Mouse (Mus musculus): ENCODE measurements around the gene Iqch. TPM values are rescaled to one million over a fixed set of nuclear protein-coding genes. Genes with fewer than 3 reads are reported as not detected.
A peak's percentile ranks its signal among the peaks of the same experiment; 100 is the strongest.

The Iqch gene
- polyA plus RNA-seq, 1 experiment = 0.11 TPM

GRCm38 (mm10) chr9:63490521-63491307, 111.6 kb downstream of the Iqch start:
- TF ChIP-seq POLR2A (IDR thresholded peaks at IDR 0.05; ENCODE audit: borderline replicate concordance, extremely low read depth, low read depth, low read length) (no peak), CTCF (IDR thresholded peaks at IDR 0.05; ENCODE audit: insufficient read depth, low read length) (no peak)
- Histone ChIP-seq H3K4me3 (replicated peaks; ENCODE audit: extremely low read depth, low read depth, low read length) (no peak overlapping the region), H3K4me1 (ENCODE audit: control insufficient read depth, insufficient read depth, low read length) (no peaks in the 10 kb centered on the region)
- 74% methylated on average over 12 of the region's 12 CpGs for WGBS
- DNase-seq = no peak

- H3K4me1 ChIP-seq (ENCODE audit: control insufficient read depth, insufficient read depth, low read length) = no peaks in the 10 kb centered on the region
- 64% methylated on average over 6 of the region's 6 CpGs for WGBS
- H3K4me3 ChIP-seq (replicated peaks; ENCODE audit: extremely low read depth, low read depth, low read length) = no peak overlapping the region
- no peak for DNase-seq
- no peak for TF ChIP-seq CTCF (IDR thresholded peaks at IDR 0.05; ENCODE audit: insufficient read depth, low read length)
- TF ChIP-seq POLR2A (IDR thresholded peaks at IDR 0.05; ENCODE audit: borderline replicate concordance, extremely low read depth, low read depth, low read length) = no peak
Observed at GRCm38 (mm10) chr9:63489156-63489555, 113.1 kb downstream of the Iqch start.

DNA sequence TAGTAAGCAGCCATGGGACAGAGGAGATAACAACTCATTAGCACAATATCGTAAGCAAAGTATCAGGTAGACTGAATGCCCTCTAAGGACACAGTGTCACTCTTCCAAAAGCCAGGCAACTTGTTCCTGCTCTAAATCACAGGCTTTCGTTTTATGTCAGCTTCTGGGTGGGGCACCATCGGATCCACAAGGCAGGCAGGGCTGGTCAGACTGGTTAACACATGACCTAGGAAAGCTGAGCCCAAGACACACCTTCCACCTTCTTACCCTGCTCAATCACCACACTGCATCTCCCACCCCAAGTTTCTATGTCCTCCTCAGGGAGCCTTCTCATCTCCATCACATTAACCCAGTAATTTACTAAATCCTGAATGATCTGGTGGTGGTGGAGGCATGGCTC, 136.7 kb downstream of the Iqch start:
- WGBS = 71% methylated on average over 3 of the region's 3 CpGs
- TF ChIP-seq CTCF (IDR thresholded peaks at IDR 0.05; ENCODE audit: insufficient read depth, low read length) (no peak), POLR2A (IDR thresholded peaks at IDR 0.05; ENCODE audit: borderline replicate concordance, extremely low read depth, low read depth, low read length) (no peak)
- no peaks in the 10 kb centered on the region for H3K4me1 ChIP-seq (ENCODE audit: control insufficient read depth, insufficient read depth, low read length)
- no peak for DNase-seq
- no peak overlapping the region for H3K4me3 ChIP-seq (replicated peaks; ENCODE audit: extremely low read depth, low read depth, low read length)

GRCm38 (mm10) chr9:63462296-63462695, 140.0 kb downstream of the Iqch start:
- TF ChIP-seq CTCF (IDR thresholded peaks at IDR 0.05; ENCODE audit: insufficient read depth, low read length) (peak; percentile 53), POLR2A (IDR thresholded peaks at IDR 0.05; ENCODE audit: borderline replicate concordance, extremely low read depth, low read depth, low read length) (no peak)
- peak; percentile 62 for DNase-seq
- 49% methylated on average over 2 of the region's 2 CpGs for WGBS
- Histone ChIP-seq H3K4me3 (replicated peaks; ENCODE audit: extremely low read depth, low read depth, low read length) (no peak overlapping the region), H3K4me1 (ENCODE audit: control insufficient read depth, insufficient read depth, low read length) (no peaks in the 10 kb centered on the region)

- TF ChIP-seq CTCF (IDR thresholded peaks at IDR 0.05; ENCODE audit: insufficient read depth, low read length) = no peak
- no peak for TF ChIP-seq POLR2A (IDR thresholded peaks at IDR 0.05; ENCODE audit: borderline replicate concordance, extremely low read depth, low read depth, low read length)
- H3K4me3 ChIP-seq (replicated peaks; ENCODE audit: extremely low read depth, low read depth, low read length) = no peak overlapping the region
- no peaks in the 10 kb centered on the region for H3K4me1 ChIP-seq (ENCODE audit: control insufficient read depth, insufficient read depth, low read length)
- no peak for DNase-seq
Observed at GRCm38 (mm10) chr9:63456401-63456800, 145.9 kb downstream of the Iqch start.

DNA sequence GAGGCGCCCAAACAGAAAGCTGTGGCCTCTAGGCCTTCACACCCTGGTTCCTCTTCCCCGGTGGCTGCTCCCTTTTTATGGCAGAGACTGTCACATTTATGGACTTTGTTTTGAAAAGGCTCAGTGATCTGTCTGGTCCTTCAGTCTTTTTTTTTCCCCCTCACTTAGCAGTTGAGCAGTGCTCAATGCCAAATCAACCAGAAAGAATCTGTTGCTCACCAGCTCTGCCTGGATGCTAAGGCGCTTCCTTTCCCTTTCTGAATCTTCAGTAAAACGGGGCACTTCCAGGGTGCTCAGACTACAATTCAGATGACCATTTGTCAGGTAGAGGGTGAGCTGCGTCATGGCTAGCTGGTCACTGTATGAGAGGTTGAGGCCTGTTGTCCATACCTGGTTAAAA, 148.0 kb downstream of the Iqch start:
- H3K4me3 ChIP-seq (replicated peaks; ENCODE audit: extremely low read depth, low read depth, low read length) = no peak overlapping the region
- TF ChIP-seq POLR2A (IDR thresholded peaks at IDR 0.05; ENCODE audit: borderline replicate concordance, extremely low read depth, low read depth, low read length) (no peak), CTCF (IDR thresholded peaks at IDR 0.05; ENCODE audit: insufficient read depth, low read length) (no peak)
- H3K4me1 ChIP-seq (ENCODE audit: control insufficient read depth, insufficient read depth, low read length) = no peaks in the 10 kb centered on the region
- 90% methylated on average over 5 of the region's 5 CpGs for WGBS
- DNase-seq = no peak

- TF ChIP-seq CTCF (IDR thresholded peaks at IDR 0.05; ENCODE audit: insufficient read depth, low read length) (no peak), POLR2A (IDR thresholded peaks at IDR 0.05; ENCODE audit: borderline replicate concordance, extremely low read depth, low read depth, low read length) (no peak)
- DNase-seq = no peak
- WGBS = 54% methylated on average over 4 of the region's 4 CpGs
Observed at GRCm38 (mm10) chr9:63450531-63451030, 151.7 kb downstream of the Iqch start.

GRCm38 (mm10) chr9:63443695-63444094, 158.6 kb downstream of the Iqch start:
- 71% methylated on average over 6 of the region's 6 CpGs for WGBS
- no peak for DNase-seq
- TF ChIP-seq CTCF (IDR thresholded peaks at IDR 0.05; ENCODE audit: insufficient read depth, low read length) (no peak), POLR2A (IDR thresholded peaks at IDR 0.05; ENCODE audit: borderline replicate concordance, extremely low read depth, low read depth, low read length) (no peak)
- Histone ChIP-seq H3K4me3 (replicated peaks; ENCODE audit: extremely low read depth, low read depth, low read length) (no peak overlapping the region), H3K4me1 (ENCODE audit: control insufficient read depth, insufficient read depth, low read length) (no peaks in the 10 kb centered on the region)

More at GRCm38 (mm10) chr9:63450531-63451030, 151.7 kb downstream of the Iqch start:
- Histone ChIP-seq H3K4me3 (replicated peaks; ENCODE audit: extremely low read depth, low read depth, low read length) (no peak overlapping the region), H3K4me1 (ENCODE audit: control insufficient read depth, insufficient read depth, low read length) (no peaks in the 10 kb centered on the region)

GRCm38 (mm10) chr9:63430652-63431051, 171.6 kb downstream of the Iqch start:
- WGBS = 64% methylated on average over 1 of the region's 1 CpGs
- TF ChIP-seq CTCF (IDR thresholded peaks at IDR 0.05; ENCODE audit: insufficient read depth, low read length) (no peak), POLR2A (IDR thresholded peaks at IDR 0.05; ENCODE audit: borderline replicate concordance, extremely low read depth, low read depth, low read length) (no peak)
- Histone ChIP-seq H3K4me1 (ENCODE audit: control insufficient read depth, insufficient read depth, low read length) (no peaks in the 10 kb centered on the region), H3K4me3 (replicated peaks; ENCODE audit: extremely low read depth, low read depth, low read length) (no peak overlapping the region)
- DNase-seq = no peak

Measured in lung, adult 2 months (tissue).